Mouse (Mus musculus) neural tube, embryonic 12.5 days (tissue): ENCODE data around the gene Rnf187. TPM values are rescaled to one million over a fixed set of nuclear protein-coding genes. Genes with fewer than 3 reads are reported as not detected.

Source experiments
- ATAC-seq: fragments of 200-750 bp; cut with Nextera tagmentation; 2 replicates; pipeline ENCODE4 v1.8.0; 2017; ENCODE audit warnings: low read depth, mild to moderate bottlenecking, moderate TSS enrichment, moderate library complexity; ENCODE audit not compliant: low FRiP score
- H3K27ac ChIP-seq: fragments of 300-500 bp; sonication (generic); 2 replicates; pipeline ENCODE4 v1.5.1; 2016
- H3K27me3 ChIP-seq: fragments of 300-500 bp; sonication (generic); replicated peaks from 2 replicates; pipeline ENCODE4 v1.6.1; 2016; ENCODE audit warnings: mild to moderate bottlenecking
- H3K36me3 ChIP-seq: fragments of 300-500 bp; sonication (generic); 2 replicates; pipeline ENCODE4 v1.6.1; 2016; ENCODE audit warnings: mild to moderate bottlenecking
- H3K4me1 ChIP-seq: fragments of 300-500 bp; sonication (generic); 2 replicates; pipeline ENCODE4 v1.6.1; 2016
- H3K4me2 ChIP-seq: fragments of 300-500 bp; sonication (generic); replicated peaks from 2 replicates; pipeline ENCODE4 v1.6.1; 2016; ENCODE audit warnings: mild to moderate bottlenecking
- H3K4me3 ChIP-seq: fragments of 300-500 bp; sonication (generic); 2 replicates; pipeline ENCODE4 v1.5.1; 2016
- H3K9ac ChIP-seq: fragments of 300-500 bp; sonication (generic); 2 replicates; pipeline ENCODE4 v1.6.1; 2016; ENCODE audit warnings: mild to moderate bottlenecking
- H3K9me3 ChIP-seq: fragments of 300-500 bp; sonication (generic); 2 replicates; pipeline ENCODE4 v1.6.1; 2016; ENCODE audit warnings: mild to moderate bottlenecking
- WGBS: fragments of 180-500 bp; shearing (Covaris S2); methylation state at CpG from one replicate; pipeline ENCODE4 v1.1.7; 2016; 5-methylcytosine and 5-hydroxymethylcytosine counted together
- polyA plus RNA-seq: library from polyadenylated mRNA; unstranded; fragments of >200 nt; fragmentation: Nextera tagmentation; extraction: Ambion mirVana; gene quantifications from 2 replicates; pipeline ENCODE4 v1.2.1, GENCODE M21; 2016

The Rnf187 gene
- polyA plus RNA-seq, 1 experiment from 2014 or later: 594 TPM

DNA sequence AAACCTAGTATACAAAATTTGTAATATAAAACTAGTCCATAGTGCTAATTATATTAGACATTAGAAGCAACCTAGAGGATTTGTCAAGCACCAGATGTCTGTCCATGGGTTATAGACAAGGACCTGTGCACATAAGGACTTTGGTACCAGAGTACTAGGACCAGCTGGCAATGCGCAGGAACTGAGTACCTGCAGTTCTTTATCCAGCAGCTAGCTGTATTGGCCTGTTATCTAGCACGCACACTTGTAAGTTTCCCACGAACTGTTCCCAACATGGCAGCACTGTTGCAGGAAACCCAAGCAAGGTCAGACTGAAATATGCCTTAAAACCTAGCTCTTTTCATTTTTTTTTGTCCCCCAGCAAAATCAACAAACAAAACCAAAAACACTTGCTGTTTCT, 8.5 kb downstream of the Rnf187 start:
- H3K27me3 ChIP-seq: no peaks in the 10 kb centered on the region
- H3K9ac ChIP-seq: no peak overlapping the region
- no peak for ATAC-seq
- no peaks in the 10 kb centered on the region for H3K9me3 ChIP-seq
- H3K4me2 ChIP-seq: no peak overlapping the region
- no peaks in the 10 kb centered on the region for H3K4me1 ChIP-seq
- peaks cover 40% of the 10 kb centered on the region for H3K36me3 ChIP-seq
- 94% methylated on average over 3 of the region's 3 CpGs for WGBS
- H3K27ac ChIP-seq: no peak overlapping the region
- H3K4me3 ChIP-seq: no peak overlapping the region

GRCm38 (mm10) chr11:58929641-58930040, 9.1 kb downstream of the Rnf187 start:
- Histone ChIP-seq H3K9ac (no peak overlapping the region), H3K27ac (no peak overlapping the region), H3K9me3 (no peaks in the 10 kb centered on the region), H3K4me3 (no peak overlapping the region), H3K36me3 (peaks cover 36% of the 10 kb centered on the region), H3K4me1 (no peaks in the 10 kb centered on the region), H3K4me2 (no peak overlapping the region), H3K27me3 (no peaks in the 10 kb centered on the region)
- WGBS: 72% methylated on average over 3 of the region's 3 CpGs
- ATAC-seq: no peak

GRCm38 (mm10) chr11:58929055-58929454, 9.7 kb downstream of the Rnf187 start:
- Histone ChIP-seq H3K4me1 (no peaks in the 10 kb centered on the region), H3K9me3 (no peaks in the 10 kb centered on the region), H3K27ac (no peak overlapping the region), H3K9ac (no peak overlapping the region), H3K4me3 (no peak overlapping the region), H3K36me3 (peaks cover 31% of the 10 kb centered on the region), H3K4me2 (no peak overlapping the region), H3K27me3 (no peaks in the 10 kb centered on the region)
- ATAC-seq: no peak
- WGBS: 76% methylated on average over 4 of the region's 4 CpGs

GRCm38 (mm10) chr11:58927790-58928651, 10.7 kb downstream of the Rnf187 start:
- Histone ChIP-seq H3K36me3 (peaks cover 20% of the 10 kb centered on the region), H3K4me1 (no peaks in the 10 kb centered on the region), H3K9me3 (no peaks in the 10 kb centered on the region), H3K4me3 (no peak overlapping the region), H3K27me3 (no peaks in the 10 kb centered on the region), H3K27ac (0 out of 2 replicates have a peak overlapping the region, but pooled peaks have one; percentile 6), H3K4me2 (peak overlapping the region; percentile 2; the same call in 1 of the 2 replicates), H3K9ac (no peak overlapping the region)
- 42% methylated on average over 20 of the region's 20 CpGs for WGBS
- ATAC-seq: peak; percentile 65

DNA sequence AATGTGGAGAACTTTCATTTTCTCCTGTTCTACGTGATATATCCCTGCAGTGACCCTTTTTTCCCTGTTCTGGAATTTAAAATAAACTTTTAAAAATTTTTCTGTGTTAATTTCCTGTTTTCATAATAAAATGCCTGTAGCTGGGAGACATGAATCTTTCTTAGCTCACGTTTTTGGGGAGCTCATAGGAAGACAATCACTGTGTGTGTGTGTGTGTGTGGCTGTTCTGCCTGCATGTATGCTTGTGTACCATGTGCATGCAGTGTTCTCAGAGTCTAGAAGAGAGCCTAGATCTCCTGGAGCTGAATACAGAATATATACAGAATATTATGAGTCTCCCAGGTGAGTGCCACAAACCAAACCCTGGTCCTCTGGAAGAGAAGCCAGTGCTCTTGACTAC, 11.7 kb downstream of the Rnf187 start:
- Histone ChIP-seq H3K4me3 (no peak overlapping the region), H3K4me2 (no peak overlapping the region), H3K36me3 (peaks cover 11% of the 10 kb centered on the region), H3K27me3 (no peaks in the 10 kb centered on the region), H3K9me3 (no peaks in the 10 kb centered on the region), H3K9ac (no peak overlapping the region), H3K27ac (no peak overlapping the region), H3K4me1 (no peaks in the 10 kb centered on the region)
- 77% methylated on average over 2 of the region's 2 CpGs for WGBS
- ATAC-seq: no peak

DNA sequence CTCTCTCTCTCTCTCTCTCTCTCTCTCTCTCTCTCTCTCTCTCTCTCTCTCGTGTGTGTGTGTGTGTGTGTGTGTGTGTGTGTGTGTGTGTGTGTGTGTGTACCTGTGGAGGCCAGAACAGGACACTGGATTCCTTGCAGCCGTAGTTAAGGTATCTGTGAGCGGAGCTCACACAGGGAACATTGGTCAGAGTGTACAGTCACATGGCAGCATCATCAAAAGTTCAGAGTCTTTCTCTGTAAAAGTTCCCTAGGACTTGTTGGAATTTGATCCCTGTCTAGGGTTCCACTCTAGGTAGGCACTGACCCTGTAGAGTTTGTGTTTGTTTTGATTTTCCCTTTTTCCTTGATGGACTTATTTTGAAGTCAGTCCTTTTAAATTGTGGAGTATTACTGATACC, 12.1 kb downstream of the Rnf187 start:
- H3K4me2 ChIP-seq: no peak overlapping the region
- no peak overlapping the region for H3K4me3 ChIP-seq
- WGBS: 83% methylated on average over 2 of the region's 3 CpGs
- H3K9ac ChIP-seq: no peak overlapping the region
- H3K27me3 ChIP-seq: no peaks in the 10 kb centered on the region
- H3K9me3 ChIP-seq: no peaks in the 10 kb centered on the region
- no peaks in the 10 kb centered on the region for H3K4me1 ChIP-seq
- no peak for ATAC-seq
- H3K36me3 ChIP-seq: peaks cover 7% of the 10 kb centered on the region
- H3K27ac ChIP-seq: no peak overlapping the region

GRCm38 (mm10) chr11:58922420-58922819, 16.3 kb downstream of the Rnf187 start:
- WGBS: 82% methylated on average over 9 of the region's 9 CpGs
- Histone ChIP-seq H3K4me1 (no peaks in the 10 kb centered on the region), H3K9me3 (no peaks in the 10 kb centered on the region), H3K4me3 (no peak overlapping the region), H3K9ac (no peak overlapping the region), H3K27ac (no peak overlapping the region), H3K36me3 (no peaks in the 10 kb centered on the region), H3K4me2 (no peak overlapping the region), H3K27me3 (no peaks in the 10 kb centered on the region)
- no peak for ATAC-seq

DNA sequence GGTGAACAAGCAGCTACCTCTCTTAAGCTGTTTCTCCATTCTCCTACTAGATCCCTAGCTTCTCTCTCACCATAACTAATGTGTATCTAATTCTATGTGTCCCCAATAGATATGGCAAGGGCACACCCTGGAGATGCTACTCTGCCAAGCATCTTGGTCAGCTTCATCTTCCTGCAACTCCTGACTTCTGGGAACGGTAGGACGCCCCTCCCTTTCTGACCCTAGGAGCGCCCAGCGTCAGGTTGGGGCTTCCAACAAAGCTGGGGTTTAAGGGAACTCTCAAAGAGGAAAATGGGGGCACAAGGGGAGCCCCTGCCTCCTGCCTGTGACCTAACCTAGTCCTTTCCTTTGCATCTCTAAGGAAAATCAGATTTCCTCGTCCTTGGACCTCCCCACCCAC, 20.0 kb downstream of the Rnf187 start:
- Histone ChIP-seq H3K4me1 (peaks cover 3% of the 10 kb centered on the region; the same call in 1 of the 2 replicates), H3K27me3 (no peaks in the 10 kb centered on the region), H3K9me3 (no peaks in the 10 kb centered on the region), H3K27ac (no peak overlapping the region), H3K36me3 (no peaks in the 10 kb centered on the region), H3K4me2 (no peak overlapping the region), H3K9ac (no peak overlapping the region), H3K4me3 (no peak overlapping the region)
- no peak for ATAC-seq
- WGBS: 80% methylated on average over 5 of the region's 5 CpGs

GRCm38 (mm10) chr11:58917745-58918366, 20.9 kb downstream of the Rnf187 start, which contains the start of gene Btnl10:
Btnl10 (plus strand) TSS chr11:58917908.
- Histone ChIP-seq H3K27me3 (no peaks in the 10 kb centered on the region), H3K27ac (no peak within 1 kb of the TSS), H3K36me3 (no peaks in the 10 kb centered on the region), H3K4me3 (no peak within 1 kb of the TSS), H3K4me2 (no peak within 1 kb of the TSS), H3K9me3 (no peaks in the 10 kb centered on the region), H3K4me1 (peaks cover 3% of the 10 kb centered on the region; the same call in 1 of the 2 replicates), H3K9ac (no peak within 1 kb of the TSS)
- ATAC-seq: no peak
- 89% methylated on average over 12 of the region's 12 CpGs for WGBS

GRCm38 (mm10) chr11:58916879-58917744, 21.6 kb downstream of the Rnf187 start:
- H3K4me3 ChIP-seq: no peak overlapping the region
- no peaks in the 10 kb centered on the region for H3K27me3 ChIP-seq
- no peak overlapping the region for H3K27ac ChIP-seq
- ATAC-seq: no peak
- no peak overlapping the region for H3K4me2 ChIP-seq
- H3K36me3 ChIP-seq: no peaks in the 10 kb centered on the region
- 57% methylated on average over 14 of the region's 14 CpGs for WGBS
- H3K4me1 ChIP-seq: peaks cover 3% of the 10 kb centered on the region; the same call in 1 of the 2 replicates
- no peak overlapping the region for H3K9ac ChIP-seq
- H3K9me3 ChIP-seq: no peaks in the 10 kb centered on the region

DNA sequence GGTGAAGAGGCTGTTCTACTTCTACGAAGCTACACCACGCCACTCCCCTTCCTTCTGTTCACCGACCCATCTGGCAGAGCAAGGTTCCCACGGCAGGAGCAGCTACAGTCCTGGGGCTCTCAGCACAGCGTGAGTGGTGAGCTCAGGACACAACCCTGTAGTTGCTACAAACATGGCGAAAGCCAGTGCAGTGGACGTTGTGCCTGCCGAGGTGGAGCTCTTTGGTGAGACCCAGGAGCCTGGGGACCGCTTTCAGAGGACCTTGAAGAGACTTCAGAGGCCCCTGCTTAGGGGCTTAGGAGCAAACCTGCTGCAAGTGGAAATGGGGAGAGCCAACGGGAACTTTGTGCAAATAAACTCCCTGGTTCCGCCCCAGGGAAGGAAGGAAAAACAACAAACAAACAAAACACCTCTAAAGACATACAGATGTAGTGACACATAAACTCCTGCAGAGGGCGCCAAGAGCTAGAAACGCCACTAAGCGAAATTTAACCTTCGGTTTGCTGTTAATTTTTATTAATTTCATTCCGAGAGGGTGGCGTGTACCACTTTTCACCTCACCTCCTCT, 24.2 kb downstream of the Rnf187 start:
- H3K9me3 ChIP-seq: no peaks in the 10 kb centered on the region
- no peak overlapping the region for H3K27ac ChIP-seq
- no peak for ATAC-seq
- no peaks in the 10 kb centered on the region for H3K36me3 ChIP-seq
- peak overlapping the region; percentile 56 for H3K4me2 ChIP-seq
- peak overlapping the region; percentile 0; the same call in 1 of the 2 replicates for H3K9ac ChIP-seq
- no peaks in the 10 kb centered on the region for H3K27me3 ChIP-seq
- H3K4me1 ChIP-seq: peaks cover 3% of the 10 kb centered on the region; the same call in 1 of the 2 replicates
- H3K4me3 ChIP-seq: peak overlapping the region; percentile 16; the same call in 1 of the 2 replicates
- WGBS: 28% methylated on average over 17 of the region's 17 CpGs
